Mouse (Mus musculus): ENCODE data around the gene 4930402K13Rik.
"Not testable (repeated sequence)": the region's sequence is repeated elsewhere in the genome, so short reads cannot be mapped to it uniquely, and the experiment has no call there.

The 4930402K13Rik gene

GRCm38 (mm10) chrX:9104262-9104661, at the start of gene 4930402K13Rik:
Gene 4930402K13Rik, plus strand, starts transcription at chrX:9104562.
- no peak for DNase-seq

GRCm38 (mm10) chrX:9060952-9061351, 43.4 kb upstream of the 4930402K13Rik start:
- peak; percentile 33 for DNase-seq

- DNase-seq = no peak
Measured at GRCm38 (mm10) chrX:9062101-9062500, 42.3 kb upstream of the 4930402K13Rik start.

- DNase-seq = not testable (repeated sequence)
Measured at GRCm38 (mm10) chrX:9062715-9063114, 41.6 kb upstream of the 4930402K13Rik start, which contains the start of gene Fthl17f. Gene Fthl17f, plus strand, starts transcription at chrX:9063015.

- peak; percentile 55 for DNase-seq
Measured at GRCm38 (mm10) chrX:9077699-9078098, 26.7 kb upstream of the 4930402K13Rik start.

- DNase-seq = not testable (repeated sequence)
Measured at GRCm38 (mm10) chrX:9095066-9095465, 9.3 kb upstream of the 4930402K13Rik start.

- no peak for DNase-seq
Measured at GRCm38 (mm10) chrX:9110381-9110780, 6.0 kb downstream of the 4930402K13Rik start.

- DNase-seq = no peak
Measured at GRCm38 (mm10) chrX:9124928-9125327, 20.6 kb downstream of the 4930402K13Rik start.

GRCm38 (mm10) chrX:9128317-9128831, 24.0 kb downstream of the 4930402K13Rik start:
- peak; percentile 15 for DNase-seq

- no peak for DNase-seq
Measured at GRCm38 (mm10) chrX:9139290-9139948, 35.1 kb downstream of the 4930402K13Rik start.

- DNase-seq = no peak
Measured at GRCm38 (mm10) chrX:9142669-9143068, 38.3 kb downstream of the 4930402K13Rik start.

Data from cerebellum, adult 11-12 months (tissue).